Mouse (Mus musculus): Measurements from ENCODE around the gene Rab5if. TPM values are rescaled to one million over a fixed set of nuclear protein-coding genes. Genes with fewer than 3 reads are reported as not detected.
A peak's percentile ranks its signal among the peaks of the same experiment; 100 is the strongest.
"Not testable (repeated sequence)": the region's sequence is repeated elsewhere in the genome, so short reads cannot be mapped to it uniquely, and the experiment has no call there.

The Rab5if gene
- total and polyA plus RNA-seq, 3 experiments = 226 to 315 (median 263) TPM

- not testable (repeated sequence) for H3K4me3 ChIP-seq (ENCODE audit: control insufficient read depth in 1 of 2, insufficient read depth in 1 of 2, low read depth in 2 of 2, low read length in 2 of 2); H3K36me3 ChIP-seq (ENCODE audit: control insufficient read depth in 1 of 2, insufficient read depth in 2 of 2, low read length in 2 of 2); H3K4me1 ChIP-seq (ENCODE audit: control insufficient read depth in 1 of 2, insufficient read depth in 2 of 2, low read length in 2 of 2); H3K27me3 ChIP-seq (ENCODE audit: control insufficient read depth in 1 of 2, insufficient read depth in 2 of 2, low read length in 2 of 2); H3K79me2 ChIP-seq (ENCODE audit: control insufficient read depth, insufficient read depth, low read length, poor library complexity); H3K9me3 ChIP-seq (replicated peaks; ENCODE audit: insufficient read depth, low read length); H3K9ac ChIP-seq (ENCODE audit: control insufficient read depth, low read depth, low read length, poor library complexity, severe bottlenecking); H3K27ac ChIP-seq (ENCODE audit: control insufficient read depth, low read depth, low read length); DNase-seq (ENCODE audit: low read depth, low spot score)
- TF ChIP-seq CTCF (IDR thresholded peaks at IDR 0.05 in 2 of 3, conservative IDR thresholded peaks at IDR 0.05 in 1 of 3; ENCODE audit: control insufficient read depth in 1 of 3, insufficient read depth in 1 of 3, low read depth in 2 of 3, low read length in 3 of 3, poor library complexity in 1 of 3, severe bottlenecking in 1 of 3) (peak in 2 of 3 experiments; percentile 10 to 21; a peak in 2 of 6 replicates), SMC3 (IDR thresholded peaks at IDR 0.05; ENCODE audit: low read depth, low read length) (peak; percentile 14; the same call in 1 of the 2 replicates)
Observed at GRCm38 (mm10) chr2:156853999-156854771, 8.7 kb upstream of the Rab5if start.

- Histone ChIP-seq H3K4me3 (ENCODE audit: control insufficient read depth in 1 of 2, insufficient read depth in 1 of 2, low read depth in 2 of 2, low read length in 2 of 2) (no peak overlapping the region), H3K79me2 (ENCODE audit: control insufficient read depth, insufficient read depth, low read length, poor library complexity) (peaks cover 6% of the 10 kb centered on the region), H3K9ac (ENCODE audit: control insufficient read depth, low read depth, low read length, poor library complexity, severe bottlenecking) (no peak overlapping the region), H3K36me3 (ENCODE audit: control insufficient read depth in 1 of 2, insufficient read depth in 2 of 2, low read length in 2 of 2) (peaks cover 2 to 4% of the 10 kb centered on the region in 2 experiments; a peak in 3 of 4 replicates), H3K27ac (ENCODE audit: control insufficient read depth, low read depth, low read length) (no peak overlapping the region), H3K4me1 (ENCODE audit: control insufficient read depth in 1 of 2, insufficient read depth in 2 of 2, low read length in 2 of 2) (peaks cover 0 to 4% of the 10 kb centered on the region in 2 experiments; a peak in 1 of 4 replicates), H3K9me3 (replicated peaks; ENCODE audit: insufficient read depth, low read length) (no peaks in the 10 kb centered on the region), H3K27me3 (ENCODE audit: control insufficient read depth in 1 of 2, insufficient read depth in 2 of 2, low read length in 2 of 2) (no peaks in the 10 kb centered on the region)
- no peak for DNase-seq (ENCODE audit: low read depth, low spot score)
- TF ChIP-seq USF1 (IDR thresholded peaks at IDR 0.05; ENCODE audit: low read depth, low read length) = no peak
- TF ChIP-seq MYC (IDR thresholded peaks at IDR 0.05; ENCODE audit: low read depth, low read length) = no peak
- no peak for TF ChIP-seq CTCF (IDR thresholded peaks at IDR 0.05 in 2 of 3, conservative IDR thresholded peaks at IDR 0.05 in 1 of 3; ENCODE audit: control insufficient read depth in 1 of 3, insufficient read depth in 1 of 3, low read depth in 2 of 3, low read length in 3 of 3, poor library complexity in 1 of 3, severe bottlenecking in 1 of 3)
- no peak for TF ChIP-seq USF2 (IDR thresholded peaks at IDR 0.05; ENCODE audit: borderline replicate concordance in 1 of 2, insufficient read depth in 1 of 2, low read depth in 1 of 2, low read length in 2 of 2)
- no peak for TF ChIP-seq TCF12 (IDR thresholded peaks at IDR 0.05; ENCODE audit: low read depth, low read length)
- peak; percentile 62 for TF ChIP-seq ZNF384 (IDR thresholded peaks at IDR 0.05; ENCODE audit: low read depth, low read length)
Observed at GRCm38 (mm10) chr2:156856311-156856710, 6.6 kb upstream of the Rab5if start.

GRCm38 (mm10) chr2:156857385-156857791, 5.5 kb upstream of the Rab5if start:
- peaks cover 2 to 4% of the 10 kb centered on the region in 2 experiments; a peak in 3 of 4 replicates for H3K36me3 ChIP-seq (ENCODE audit: control insufficient read depth in 1 of 2, insufficient read depth in 2 of 2, low read length in 2 of 2)
- no peak overlapping the region for H3K9ac ChIP-seq (ENCODE audit: control insufficient read depth, low read depth, low read length, poor library complexity, severe bottlenecking)
- no peaks in the 10 kb centered on the region for H3K9me3 ChIP-seq (replicated peaks; ENCODE audit: insufficient read depth, low read length)
- H3K79me2 ChIP-seq (ENCODE audit: control insufficient read depth, insufficient read depth, low read length, poor library complexity) = peaks cover 13% of the 10 kb centered on the region
- no peak for DNase-seq (ENCODE audit: low read depth, low spot score)
- no peak overlapping the region for H3K4me3 ChIP-seq (ENCODE audit: control insufficient read depth in 1 of 2, insufficient read depth in 1 of 2, low read depth in 2 of 2, low read length in 2 of 2)
- no peaks in the 10 kb centered on the region for H3K27me3 ChIP-seq (ENCODE audit: control insufficient read depth in 1 of 2, insufficient read depth in 2 of 2, low read length in 2 of 2)
- no peak overlapping the region for H3K27ac ChIP-seq (ENCODE audit: control insufficient read depth, low read depth, low read length)
- H3K4me1 ChIP-seq (ENCODE audit: control insufficient read depth in 1 of 2, insufficient read depth in 2 of 2, low read length in 2 of 2) = peaks cover 0 to 4% of the 10 kb centered on the region in 2 experiments; a peak in 1 of 4 replicates
- TF ChIP-seq USF1 (IDR thresholded peaks at IDR 0.05; ENCODE audit: low read depth, low read length) (no peak), RCOR1 (IDR thresholded peaks at IDR 0.05; ENCODE audit: low read depth, low read length) (no peak), MYC (IDR thresholded peaks at IDR 0.05; ENCODE audit: low read depth, low read length) (no peak), KAT2A (conservative IDR thresholded peaks at IDR 0.05; ENCODE audit: low read depth, low read length) (no peak), E2F4 (IDR thresholded peaks at IDR 0.05; ENCODE audit: borderline replicate concordance, low read depth, low read length) (no peak), MEF2A (IDR thresholded peaks at IDR 0.05; ENCODE audit: extremely low read depth, insufficient replicate concordance, low read depth, low read length, poor library complexity, severe bottlenecking) (no peak), GATA1 (IDR thresholded peaks at IDR 0.05; ENCODE audit: low read depth, low read length) (no peak), POLR2AphosphoS5 (IDR thresholded peaks at IDR 0.05; ENCODE audit: borderline replicate concordance, low read depth, low read length) (no peak), RAD21 (IDR thresholded peaks at IDR 0.05; ENCODE audit: low read depth, low read length) (no peak), CHD2 (IDR thresholded peaks at IDR 0.05; ENCODE audit: low read length) (no peak), EP300 (IDR thresholded peaks at IDR 0.05; ENCODE audit: low read depth in 1 of 2, low read length in 2 of 2) (no peak), TAL1 (IDR thresholded peaks at IDR 0.05; ENCODE audit: low read length) (no peak), POLR2AphosphoS2 (IDR thresholded peaks at IDR 0.05; ENCODE audit: low read length) (no peak), ZKSCAN1 (IDR thresholded peaks at IDR 0.05; ENCODE audit: low read depth, low read length) (no peak), MAX (IDR thresholded peaks at IDR 0.05; ENCODE audit: low read length) (no peak)

Measured in MEL (cell line).